Mouse (Mus musculus) T-cell, adult 2 months (primary cell): ENCODE results near the gene Jph3.
A peak's percentile ranks its signal among the peaks of the same experiment; 100 is the strongest.

Source experiments
- DNase-seq: peaks from one replicate; pipeline ENCODE4 v3.0.0; 2022; ENCODE audit warnings: low spot score

Gene Jph3

GRCm38 (mm10) chr8:121788786-121789185 is 59.4 kb downstream of the Jph3 start:
- DNase-seq, result no peak

GRCm38 (mm10) chr8:121792159-121792558 is 62.7 kb downstream of the Jph3 start:
- no peak for DNase-seq

GRCm38 (mm10) chr8:121792627-121793026 is 63.2 kb downstream of the Jph3 start:
- DNase-seq, result no peak

GRCm38 (mm10) chr8:121794151-121794550 is 64.7 kb downstream of the Jph3 start:
- no peak for DNase-seq

- DNase-seq, result no peak
Measured at GRCm38 (mm10) chr8:121795461-121795860, 66.0 kb downstream of the Jph3 start.

GRCm38 (mm10) chr8:121796406-121796805 is 67.0 kb downstream of the Jph3 start:
- no peak for DNase-seq

- DNase-seq, result no peak
Measured at GRCm38 (mm10) chr8:121798401-121798800, 69.0 kb downstream of the Jph3 start.

GRCm38 (mm10) chr8:121804829-121805228 is 75.4 kb downstream of the Jph3 start:
- no peak for DNase-seq

GRCm38 (mm10) chr8:121806126-121806525 is 76.7 kb downstream of the Jph3 start:
- no peak for DNase-seq

- no peak for DNase-seq
Measured at GRCm38 (mm10) chr8:121808032-121808431, 78.6 kb downstream of the Jph3 start.

- no peak for DNase-seq
Measured at GRCm38 (mm10) chr8:121809524-121810155, 80.2 kb downstream of the Jph3 start.

- DNase-seq, result no peak
Measured at GRCm38 (mm10) chr8:121811502-121811901, 82.1 kb downstream of the Jph3 start.

- no peak for DNase-seq
Measured at GRCm38 (mm10) chr8:121811931-121812570, 82.6 kb downstream of the Jph3 start.

GRCm38 (mm10) chr8:121818226-121818625 is 88.8 kb downstream of the Jph3 start:
- DNase-seq, result no peak

- no peak for DNase-seq
Measured at GRCm38 (mm10) chr8:121820840-121821239, 91.4 kb downstream of the Jph3 start.

GRCm38 (mm10) chr8:121821320-121821719 is 91.9 kb downstream of the Jph3 start:
- no peak for DNase-seq

- DNase-seq, result no peak
Measured at GRCm38 (mm10) chr8:121821770-121822169, 92.3 kb downstream of the Jph3 start.

- DNase-seq, result no peak
Measured at GRCm38 (mm10) chr8:121827726-121828125, 98.3 kb downstream of the Jph3 start.

GRCm38 (mm10) chr8:121828376-121829023 is 99.1 kb downstream of the Jph3 start:
- no peak for DNase-seq

- DNase-seq, result peak; percentile 86
Measured at GRCm38 (mm10) chr8:121829048-121829776, 99.8 kb downstream of the Jph3 start, which contains the start of gene Klhdc4. Gene Klhdc4, minus strand, starts transcription at chr8:121829569.

GRCm38 (mm10) chr8:121829777-121830362 is 100.4 kb downstream of the Jph3 start:
- DNase-seq, result no peak

- no peak for DNase-seq
Measured at GRCm38 (mm10) chr8:121832061-121832460, 102.6 kb downstream of the Jph3 start.
